Mouse (Mus musculus) erythroblast, embryonic 14.5 days (primary cell): ENCODE data around the gene Gm12117.

Source experiments
- GATA1 ChIP-seq: IDR thresholded peaks from 2 replicates; pipeline ENCODE4 v1.6.1; 2012; ENCODE audit warnings: low read length, inconsistent platforms, mixed read lengths
- TAL1 ChIP-seq: IDR thresholded peaks from 3 replicates; pipeline ENCODE4 v1.6.1; 2012; ENCODE audit warnings: low read length, inconsistent platforms, mixed read lengths

GRCm38 (mm10) chr11:33319006-33319611, 42.6 kb upstream of the Gm12117 start:
- TF ChIP-seq TAL1: no peak
- TF ChIP-seq GATA1: no peak
